ENCODE assay signal across 8 mouse cellular contexts in the genomic region with DNA sequence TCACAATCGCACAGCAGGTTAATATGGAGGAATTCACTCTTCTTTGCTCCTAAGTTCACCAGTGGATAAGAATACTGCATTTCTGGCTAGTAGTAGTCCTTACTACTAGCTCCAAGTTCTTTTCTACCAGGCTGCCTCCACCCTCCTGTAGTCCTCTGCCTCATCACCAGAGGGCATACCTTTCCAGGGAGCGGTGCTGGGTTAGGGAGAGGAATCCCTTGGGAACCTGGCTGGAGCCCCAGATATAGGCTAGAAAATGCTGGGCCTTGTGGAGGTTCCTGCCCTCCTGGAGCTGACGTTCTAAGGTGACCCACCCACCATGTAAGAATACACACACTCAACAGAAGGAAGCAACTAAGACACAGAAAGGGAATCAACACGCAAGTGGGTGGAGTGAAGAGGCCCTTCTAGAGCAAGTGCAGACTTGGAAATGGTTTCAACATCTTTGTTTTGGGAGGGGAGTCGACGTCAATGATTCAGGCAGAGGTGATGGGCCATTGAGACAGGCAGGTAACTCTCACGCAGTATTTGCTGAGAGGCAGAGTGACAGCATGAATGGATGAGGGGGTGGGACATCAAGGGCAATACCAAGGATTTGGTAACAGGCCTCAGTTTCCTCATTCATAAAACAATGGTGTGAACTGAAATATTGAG. TPM values are rescaled to one million over a fixed set of nuclear protein-coding genes. Genes with fewer than 3 reads are reported as not detected.
DNase-seq lines count a peak whose midpoint lies in the region; ATAC-seq lines count a peak whose summit lies in the region.

No protein-coding gene starts in this region.

- no peak overlapping the region for H3K27ac ChIP-seq in heart, embryonic 10.5 days
- H3K27ac ChIP-seq in forebrain, embryonic 12.5 days: no peak overlapping the region

- no peaks in the 10 kb centered on the region for H3K9me3 ChIP-seq in heart, embryonic 10.5 days
- no peaks in the 10 kb centered on the region for H3K9me3 ChIP-seq in forebrain, embryonic 12.5 days

- no peaks in the 10 kb centered on the region for H3K27me3 ChIP-seq in heart, embryonic 10.5 days (ENCODE audit: insufficient read depth, poor library complexity, severe bottlenecking)
- no peaks in the 10 kb centered on the region for H3K27me3 ChIP-seq in forebrain, embryonic 12.5 days

- DNase-seq in heart, adult 11 months: peak; percentile 95
- no peak for DNase-seq in heart, embryonic 10.5 days (ENCODE audit: low spot score)
- peak; percentile 47 for DNase-seq in 416B (ENCODE audit: low read depth)
- DNase-seq in adrenal gland, postnatal 14 days: peak; percentile 76
- DNase-seq in kidney, postnatal 36 days: peak; percentile 51 to 79
- no peak for DNase-seq in spleen, adult 18-20 months

- peaks cover 29% of the 10 kb centered on the region for H3K4me1 ChIP-seq in heart, embryonic 10.5 days
- H3K4me1 ChIP-seq in forebrain, embryonic 12.5 days: peaks cover 30% of the 10 kb centered on the region

- no peak for ATAC-seq in megakaryocyte progenitor cell, adult 5-6 weeks (replicated peaks; ENCODE audit: poor library complexity)
- ATAC-seq in forebrain, embryonic 12.5 days (ENCODE audit: low FRiP score): no peak

- 64% methylated on average over 7 of the region's 7 CpGs for WGBS in heart, embryonic 10.5 days
- 82% methylated on average over 7 of the region's 7 CpGs for WGBS in forebrain, embryonic 12.5 days

- H3K4me2 ChIP-seq in forebrain, embryonic 12.5 days: no peak overlapping the region

- H3K4me3 ChIP-seq in heart, embryonic 10.5 days: no peak overlapping the region
- H3K4me3 ChIP-seq in forebrain, embryonic 12.5 days (replicated peaks): no peak overlapping the region

- no peak overlapping the region for H3K9ac ChIP-seq in forebrain, embryonic 12.5 days

- no peaks in the 10 kb centered on the region for H3K36me3 ChIP-seq in heart, embryonic 10.5 days
- H3K36me3 ChIP-seq in forebrain, embryonic 12.5 days (replicated peaks): no peaks in the 10 kb centered on the region

RNA-seq across cellular contexts. Expression of a gene that starts 2.4 kb away (rescaled TPM):
- polyA plus RNA-seq in heart, embryonic 10.5 days (2016; fragmentation: Nextera tagmentation; extraction: Ambion mirVana): 37.5 and 46.7 TPM in 2 replicates
- total RNA-seq in adrenal gland, postnatal 14 days (2021): 38.2 TPM in 2 replicates
- 9.7 and 10.9 TPM in 2 replicates for total RNA-seq in megakaryocyte progenitor cell, adult 5-6 weeks (2015)
- total RNA-seq in megakaryocyte progenitor cell, adult 5-6 weeks (2017): 17.1 and 21.5 TPM in 2 replicates
- polyA plus RNA-seq in forebrain, embryonic 12.5 days (2016; fragmentation: Nextera tagmentation; extraction: Ambion mirVana): 38.9 and 39.1 TPM in 2 replicates

RNA-seq across cellular contexts. Expression of a gene that starts 18.9 kb away (rescaled TPM):
- 0.26 and 0.45 TPM in 2 replicates for polyA plus RNA-seq in heart, embryonic 10.5 days (2016; fragmentation: Nextera tagmentation; extraction: Ambion mirVana)
- 2.7 and 7.7 TPM in 2 replicates for total RNA-seq in adrenal gland, postnatal 14 days (2021)
- total RNA-seq in megakaryocyte progenitor cell, adult 5-6 weeks (2015): 3.4 and 4.1 TPM in 2 replicates
- total RNA-seq in megakaryocyte progenitor cell, adult 5-6 weeks (2017): 8.6 and 9.3 TPM in 2 replicates
- polyA plus RNA-seq in forebrain, embryonic 12.5 days (2016; fragmentation: Nextera tagmentation; extraction: Ambion mirVana): 1.7 and 2.5 TPM in 2 replicates

Comparison
In these comparisons a context has a peak if more than half of its experiments do, and no peak if none do; other contexts are left out.
1. DNase-seq: peak in heart, adult 11 months (single experiment), 416B (single experiment), adrenal gland, postnatal 14 days (single experiment) and kidney, postnatal 36 days (2 of 2); none in heart, embryonic 10.5 days (single experiment) and spleen, adult 18-20 months (0 of 2).